Mouse (Mus musculus): ENCODE data around the gene Ctnnal1.

Gene Ctnnal1

GRCm38 (mm10) chr4:56802669-56803150 lies 62.3 kb downstream of the Ctnnal1 start:
- no peak for DNase-seq (ENCODE audit: low spot score in 2 of 2)

GRCm38 (mm10) chr4:56801907-56802668 lies 62.9 kb downstream of the Ctnnal1 start, which contains the start of the genes Elp1 and Fam206a:
TSS of gene Elp1 (minus strand) at chr4:56802331.
TSS of gene Fam206a (plus strand) at chr4:56802345.
- peak; percentile 85 to 94 for DNase-seq (ENCODE audit: low spot score in 2 of 2)

- DNase-seq (ENCODE audit: low spot score in 2 of 2): no peak
Measured at GRCm38 (mm10) chr4:56791373-56791772, 73.6 kb downstream of the Ctnnal1 start.

GRCm38 (mm10) chr4:56771065-56771464 lies 93.9 kb downstream of the Ctnnal1 start:
- no peak for DNase-seq (ENCODE audit: low spot score in 2 of 2)

GRCm38 (mm10) chr4:56768913-56769312 lies 96.1 kb downstream of the Ctnnal1 start:
- peak; percentile 34 to 59 for DNase-seq (ENCODE audit: low spot score in 2 of 2)

- peak; percentile 57 to 60 for DNase-seq (ENCODE audit: low spot score in 2 of 2)
Measured at GRCm38 (mm10) chr4:56767861-56768284, 97.1 kb downstream of the Ctnnal1 start.

All from heart, adult 9 months (tissue).